Mouse (Mus musculus): ENCODE measurements around the gene Arid4a. TPM values are rescaled to one million over a fixed set of nuclear protein-coding genes. Genes with fewer than 3 reads are reported as not detected.

The Arid4a gene
- polyA plus RNA-seq (2012; rRNA removed) = 2.3 and 2.4 TPM in 2 replicates

GRCm38 (mm10) chr12:71015363-71016210, at the start of gene Arid4a:
Gene Arid4a (plus strand): TSS chr12:71015990.
- peaks cover 24% of the 10 kb centered on the region for H3K36me3 ChIP-seq (ENCODE audit: control insufficient read depth, insufficient read depth, low read length)
- under 1% methylated on average over 61 of the region's 61 CpGs for WGBS
- TF ChIP-seq POLR2A (IDR thresholded peaks at IDR 0.05; ENCODE audit: low read depth, low read length) (peak; percentile 98), CTCF (IDR thresholded peaks at IDR 0.05; ENCODE audit: extremely low read depth, insufficient read length, insufficient replicate concordance, low read depth, low read length) (no peak)
- 0 out of 2 replicates have a peak, but pooled peaks cover 2% of the 10 kb centered on the region for H3K4me1 ChIP-seq (ENCODE audit: control insufficient read depth, insufficient read depth, insufficient read length, low read length)
- H3K27ac ChIP-seq (ENCODE audit: insufficient read depth, low read depth, low read length) = peak within 1 kb of the TSS; percentile 99
- peak within 1 kb of the TSS; percentile 94 for H3K4me3 ChIP-seq (ENCODE audit: low read depth, low read length)
- no peaks in the 10 kb centered on the region for H3K27me3 ChIP-seq (ENCODE audit: control insufficient read depth, insufficient read depth, low read length)

- TF ChIP-seq CTCF (IDR thresholded peaks at IDR 0.05; ENCODE audit: extremely low read depth, insufficient read length, insufficient replicate concordance, low read depth, low read length) (no peak), POLR2A (IDR thresholded peaks at IDR 0.05; ENCODE audit: low read depth, low read length) (no peak)
- Histone ChIP-seq H3K27ac (ENCODE audit: insufficient read depth, low read depth, low read length) (peak overlapping the region; percentile 97), H3K4me3 (ENCODE audit: low read depth, low read length) (peak overlapping the region; percentile 74; the same call in 1 of the 2 replicates), H3K4me1 (ENCODE audit: control insufficient read depth, insufficient read depth, insufficient read length, low read length) (no peaks in the 10 kb centered on the region), H3K27me3 (ENCODE audit: control insufficient read depth, insufficient read depth, low read length) (no peaks in the 10 kb centered on the region), H3K36me3 (ENCODE audit: control insufficient read depth, insufficient read depth, low read length) (peaks cover 4% of the 10 kb centered on the region; the same call in 1 of the 2 replicates)
- 45% methylated on average over 8 of the region's 8 CpGs for WGBS
Observed at GRCm38 (mm10) chr12:70967581-70967980, 48.2 kb upstream of the Arid4a start.

- H3K27ac ChIP-seq (ENCODE audit: insufficient read depth, low read depth, low read length) = peak overlapping the region; percentile 97
- H3K4me1 ChIP-seq (ENCODE audit: control insufficient read depth, insufficient read depth, insufficient read length, low read length) = no peaks in the 10 kb centered on the region
- TF ChIP-seq CTCF (IDR thresholded peaks at IDR 0.05; ENCODE audit: extremely low read depth, insufficient read length, insufficient replicate concordance, low read depth, low read length) = peak; percentile 67; the same call in 1 of the 2 replicates
- no peak; the same call in 1 of the 2 replicates for TF ChIP-seq POLR2A (IDR thresholded peaks at IDR 0.05; ENCODE audit: low read depth, low read length)
- peak overlapping the region; percentile 74 for H3K4me3 ChIP-seq (ENCODE audit: low read depth, low read length)
- H3K36me3 ChIP-seq (ENCODE audit: control insufficient read depth, insufficient read depth, low read length) = peaks cover 1% of the 10 kb centered on the region; the same call in 1 of the 2 replicates
- under 1% methylated on average over 35 of the region's 35 CpGs for WGBS
- no peaks in the 10 kb centered on the region for H3K27me3 ChIP-seq (ENCODE audit: control insufficient read depth, insufficient read depth, low read length)
Observed at GRCm38 (mm10) chr12:70968141-70968790, 47.5 kb upstream of the Arid4a start.

GRCm38 (mm10) chr12:70968791-70969307, 46.9 kb upstream of the Arid4a start:
- H3K27ac ChIP-seq (ENCODE audit: insufficient read depth, low read depth, low read length) = peak overlapping the region; percentile 97
- no peaks in the 10 kb centered on the region for H3K36me3 ChIP-seq (ENCODE audit: control insufficient read depth, insufficient read depth, low read length)
- under 1% methylated on average over 15 of the region's 15 CpGs for WGBS
- peak overlapping the region; percentile 74 for H3K4me3 ChIP-seq (ENCODE audit: low read depth, low read length)
- TF ChIP-seq POLR2A (IDR thresholded peaks at IDR 0.05; ENCODE audit: low read depth, low read length) (no peak), CTCF (IDR thresholded peaks at IDR 0.05; ENCODE audit: extremely low read depth, insufficient read length, insufficient replicate concordance, low read depth, low read length) (no peak)
- H3K4me1 ChIP-seq (ENCODE audit: control insufficient read depth, insufficient read depth, insufficient read length, low read length) = peaks cover under 1% of the 10 kb centered on the region; the same call in 1 of the 2 replicates
- no peaks in the 10 kb centered on the region for H3K27me3 ChIP-seq (ENCODE audit: control insufficient read depth, insufficient read depth, low read length)

- 3% methylated on average over 17 of the region's 17 CpGs for WGBS
- Histone ChIP-seq H3K4me1 (ENCODE audit: control insufficient read depth, insufficient read depth, insufficient read length, low read length) (peaks cover 2% of the 10 kb centered on the region; the same call in 1 of the 2 replicates), H3K27me3 (ENCODE audit: control insufficient read depth, insufficient read depth, low read length) (no peaks in the 10 kb centered on the region), H3K27ac (ENCODE audit: insufficient read depth, low read depth, low read length) (peak overlapping the region; percentile 75), H3K36me3 (ENCODE audit: control insufficient read depth, insufficient read depth, low read length) (no peaks in the 10 kb centered on the region), H3K4me3 (ENCODE audit: low read depth, low read length) (no peak overlapping the region)
- no peak for TF ChIP-seq POLR2A (IDR thresholded peaks at IDR 0.05; ENCODE audit: low read depth, low read length)
- peak; percentile 70; the same call in 1 of the 2 replicates for TF ChIP-seq CTCF (IDR thresholded peaks at IDR 0.05; ENCODE audit: extremely low read depth, insufficient read length, insufficient replicate concordance, low read depth, low read length)
Observed at GRCm38 (mm10) chr12:70969485-70970184, 46.2 kb upstream of the Arid4a start.

GRCm38 (mm10) chr12:70973831-70974230, 42.0 kb upstream of the Arid4a start:
- TF ChIP-seq POLR2A (IDR thresholded peaks at IDR 0.05; ENCODE audit: low read depth, low read length) = no peak
- no peak for TF ChIP-seq CTCF (IDR thresholded peaks at IDR 0.05; ENCODE audit: extremely low read depth, insufficient read length, insufficient replicate concordance, low read depth, low read length)
- H3K27me3 ChIP-seq (ENCODE audit: control insufficient read depth, insufficient read depth, low read length) = no peaks in the 10 kb centered on the region
- H3K4me3 ChIP-seq (ENCODE audit: low read depth, low read length) = peak overlapping the region; percentile 53; the same call in 1 of the 2 replicates
- H3K36me3 ChIP-seq (ENCODE audit: control insufficient read depth, insufficient read depth, low read length) = no peaks in the 10 kb centered on the region
- WGBS = 84% methylated on average over 4 of the region's 4 CpGs
- H3K4me1 ChIP-seq (ENCODE audit: control insufficient read depth, insufficient read depth, insufficient read length, low read length) = peaks cover 4% of the 10 kb centered on the region; the same call in 1 of the 2 replicates
- H3K27ac ChIP-seq (ENCODE audit: insufficient read depth, low read depth, low read length) = no peak overlapping the region
